ENCODE assay signal across 8 mouse cellular contexts in the genomic region with DNA sequence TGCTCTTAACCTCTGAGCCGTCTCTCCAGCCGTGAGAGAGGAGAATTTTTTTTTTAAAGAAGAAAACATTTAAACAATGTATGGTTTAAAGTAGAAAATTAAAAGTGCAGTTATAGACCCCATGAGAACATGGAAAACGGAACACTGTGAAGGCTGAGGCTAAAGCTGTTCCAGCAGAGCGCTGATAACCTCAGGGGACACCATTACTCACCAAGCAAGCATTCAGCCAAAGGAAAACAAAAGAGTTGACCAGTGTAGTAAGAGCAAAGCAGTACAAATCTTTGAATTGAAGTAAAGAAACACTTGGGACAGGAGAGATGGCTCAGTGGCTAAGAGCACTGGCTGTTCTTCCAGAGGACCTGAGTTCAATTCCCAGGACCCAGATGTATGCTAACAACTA. TPM values are rescaled to one million over a fixed set of nuclear protein-coding genes. Genes with fewer than 3 reads are reported as not detected.
A peak's percentile ranks its signal among the peaks of the same experiment; 100 is the strongest.
DNase-seq lines count a peak whose midpoint lies in the region; ATAC-seq and TF ChIP-seq lines count a peak whose summit lies in the region.

No protein-coding gene starts in this region.

- no peak for TF ChIP-seq POLR2A in limb, embryonic 14.5 days (IDR thresholded peaks at IDR 0.05; ENCODE audit: borderline replicate concordance, extremely low read depth, insufficient read depth, insufficient read length)

- no peak for TF ChIP-seq EP300 in lung, postnatal 0 days (IDR thresholded peaks at IDR 0.05)

- H3K36me3 ChIP-seq in lung, postnatal 0 days (ENCODE audit: insufficient read depth, low read length): no peaks in the 10 kb centered on the region
- H3K36me3 ChIP-seq in heart, embryonic 13.5 days: no peaks in the 10 kb centered on the region
- no peaks in the 10 kb centered on the region for H3K36me3 ChIP-seq in limb, embryonic 14.5 days (ENCODE audit: control insufficient read depth, insufficient read depth, low read length)

- peaks cover 8% of the 10 kb centered on the region; the same call in 1 of the 2 replicates for H3K4me1 ChIP-seq in lung, postnatal 0 days (ENCODE audit: insufficient read depth, low read depth, low read length)
- H3K4me1 ChIP-seq in heart, embryonic 13.5 days: peaks cover 30% of the 10 kb centered on the region
- peaks cover 30% of the 10 kb centered on the region for H3K4me1 ChIP-seq in limb, embryonic 14.5 days (ENCODE audit: control insufficient read depth, insufficient read depth, low read length)

- TF ChIP-seq CTCF in lung, postnatal 0 days (IDR thresholded peaks at IDR 0.05): no peak

- WGBS in lung, postnatal 0 days: 34% methylated on average over 4 of the region's 4 CpGs
- 27% methylated on average over 4 of the region's 4 CpGs for WGBS in heart, embryonic 13.5 days
- WGBS in limb, embryonic 14.5 days: 24% methylated on average over 4 of the region's 4 CpGs

- H3K27ac ChIP-seq in lung, postnatal 0 days (ENCODE audit: low read length): no peak overlapping the region
- H3K27ac ChIP-seq in heart, embryonic 13.5 days (replicated peaks): peak overlapping the region; percentile 66
- H3K27ac ChIP-seq in limb, embryonic 14.5 days (replicated peaks; ENCODE audit: low read depth, low read length): peak overlapping the region; percentile 81; the same call in 1 of the 2 replicates

- no peaks in the 10 kb centered on the region for H3K27me3 ChIP-seq in lung, postnatal 0 days (replicated peaks; ENCODE audit: insufficient read depth, low read length)
- H3K27me3 ChIP-seq in heart, embryonic 13.5 days (replicated peaks): no peaks in the 10 kb centered on the region
- no peaks in the 10 kb centered on the region for H3K27me3 ChIP-seq in limb, embryonic 14.5 days (ENCODE audit: control insufficient read depth, insufficient read depth, low read length)

- no peak overlapping the region for H3K4me2 ChIP-seq in lung, postnatal 0 days (replicated peaks; ENCODE audit: low read depth, low read length)
- no peak overlapping the region for H3K4me2 ChIP-seq in heart, embryonic 13.5 days
- H3K4me2 ChIP-seq in limb, embryonic 14.5 days (replicated peaks; ENCODE audit: low read depth, low read length, severe bottlenecking): no peak overlapping the region

- no peak overlapping the region for H3K9ac ChIP-seq in lung, postnatal 0 days (replicated peaks; ENCODE audit: low read depth)
- no peak overlapping the region for H3K9ac ChIP-seq in heart, embryonic 13.5 days
- H3K9ac ChIP-seq in limb, embryonic 14.5 days (ENCODE audit: low read depth, low read length, severe bottlenecking): no peak overlapping the region

- no peaks in the 10 kb centered on the region for H3K9me3 ChIP-seq in lung, postnatal 0 days (ENCODE audit: low read length)
- H3K9me3 ChIP-seq in heart, embryonic 13.5 days: no peaks in the 10 kb centered on the region
- no peaks in the 10 kb centered on the region for H3K9me3 ChIP-seq in limb, embryonic 14.5 days (ENCODE audit: control insufficient read depth, low read length)

- peak; percentile 22 for DNase-seq in adrenal gland, postnatal 10 days
- no peak for DNase-seq in adrenal gland, postnatal 25 days
- DNase-seq in lung, postnatal 0 days (ENCODE audit: low spot score): peak; percentile 7
- DNase-seq in lung, postnatal 36 days: no peak
- peak; percentile 85 for DNase-seq in limb, embryonic 14.5 days (ENCODE audit: low spot score)
- DNase-seq in retina, embryonic 14.5 days (ENCODE audit: low spot score): no peak

- H3K4me3 ChIP-seq in lung, postnatal 0 days (ENCODE audit: low read depth, low read length): no peak overlapping the region
- no peak overlapping the region for H3K4me3 ChIP-seq in heart, embryonic 13.5 days
- H3K4me3 ChIP-seq in limb, embryonic 14.5 days (replicated peaks; ENCODE audit: low read length): no peak overlapping the region

- peak; percentile 40 for ATAC-seq in lung, postnatal 0 days
- ATAC-seq in heart, embryonic 13.5 days (ENCODE audit: extremely low read depth, insufficient number of reproducible peaks, low FRiP score, low TSS enrichment): peak; percentile 40; the same call in 1 of the 2 replicates
- peak; percentile 30; the same call in 1 of the 2 replicates for ATAC-seq in limb, embryonic 14.5 days (ENCODE audit: low FRiP score, low read depth)
- no peak for ATAC-seq in erythroblast, adult 5-6 weeks (replicated peaks; ENCODE audit: low FRiP score, poor library complexity, severe bottlenecking)

RNA-seq across cellular contexts. Expression of a gene that starts 49.3 kb away (rescaled TPM):
- total RNA-seq in adrenal gland, postnatal 10 days (2021): 100 to 1,000 TPM; 116 to 140 TPM
- 119 and 123 TPM in 2 replicates for total RNA-seq in adrenal gland, postnatal 25 days (2021)
- polyA plus RNA-seq in lung, postnatal 0 days (2015; fragmentation: Nextera tagmentation; extraction: Ambion mirVana): 53.3 and 67.4 TPM in 2 replicates
- polyA plus RNA-seq in heart, embryonic 13.5 days (2015; fragmentation: Nextera tagmentation; extraction: Ambion mirVana): 128 and 129 TPM in 2 replicates
- 285 and 340 TPM in 2 replicates for polyA plus RNA-seq in limb, embryonic 14.5 days (2012; rRNA removed)
- 239 and 276 TPM in 2 replicates for polyA plus RNA-seq in limb, embryonic 14.5 days (2014; fragmentation: Nextera tagmentation; extraction: Ambion mirVana)
- 114 and 144 TPM in 2 replicates for total RNA-seq in erythroblast, adult 5-6 weeks (2015; ENCODE audit: low replicate concordance)
- 181 and 340 TPM in 2 replicates for total RNA-seq in erythroblast, adult 5-6 weeks (2017; ENCODE audit: low replicate concordance)

Comparison
In these comparisons a context has a peak if more than half of its experiments do, and no peak if none do; other contexts are left out.
1. DNase-seq: peak in adrenal gland, postnatal 10 days (single experiment), lung, postnatal 0 days (single experiment) and limb, embryonic 14.5 days (single experiment); none in adrenal gland, postnatal 25 days (single experiment), lung, postnatal 36 days (single experiment) and retina, embryonic 14.5 days (single experiment).